Comparison of ENCODE assay signal across 8 mouse cellular contexts in the genomic region with DNA sequence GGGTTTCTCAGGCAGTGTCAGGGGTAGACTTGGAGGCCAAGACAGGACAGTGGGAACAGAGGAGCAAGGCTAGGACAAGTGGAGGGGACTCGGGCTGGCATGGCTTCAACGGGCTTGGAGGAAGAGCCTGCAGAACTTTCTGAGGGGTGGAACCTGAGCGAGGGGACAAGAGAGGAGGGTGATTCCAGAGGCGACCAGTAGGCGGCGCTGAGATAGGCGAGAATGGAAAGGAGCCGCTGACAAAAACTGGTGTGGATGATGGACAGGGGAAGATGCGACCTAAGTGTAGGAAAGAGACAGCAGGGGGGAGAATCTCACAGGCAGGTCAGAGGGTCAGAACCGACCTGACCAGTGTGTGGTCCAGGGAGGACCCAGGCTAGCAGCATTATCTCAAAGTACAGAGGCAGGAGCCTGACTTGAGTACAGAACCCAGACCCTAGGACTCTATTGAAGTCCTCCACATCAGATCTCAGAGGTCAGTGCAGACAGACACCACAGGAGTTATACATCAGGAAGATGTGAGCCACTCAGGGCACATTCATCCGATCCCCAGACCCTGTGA. TPM values are rescaled to one million over a fixed set of nuclear protein-coding genes. Genes with fewer than 3 reads are reported as not detected.
DNase-seq lines count a peak whose midpoint lies in the region; ATAC-seq and TF ChIP-seq lines count a peak whose summit lies in the region.

No protein-coding gene starts in this region.

- H3K27me3 ChIP-seq in MEL (ENCODE audit: control insufficient read depth in 1 of 2, insufficient read depth in 2 of 2, low read length in 2 of 2) = no peaks in the 10 kb centered on the region
- peaks cover 92% of the 10 kb centered on the region for H3K27me3 ChIP-seq in megakaryocyte, embryonic 14.5 days (replicated peaks)

- peak; percentile 72 for DNase-seq in CD4-positive, CD25-positive, alpha-beta regulatory T cell, adult 2 months (ENCODE audit: low read depth, low spot score)
- no peak for DNase-seq in MEL (ENCODE audit: low read depth, low spot score)
- peak; percentile 91 to 95 for DNase-seq in cerebellum, postnatal 10 days
- peak; percentile 73 to 77 for DNase-seq in layer of hippocampus, postnatal 36 days
- peak; percentile 33 to 67 for DNase-seq in spleen, postnatal 14 days (ENCODE audit: low spot score in 2 of 2)

- H3K79me2 ChIP-seq in MEL (ENCODE audit: control insufficient read depth, insufficient read depth, low read length, poor library complexity) = no peaks in the 10 kb centered on the region

- no peak for TF ChIP-seq EP300 in MEL (IDR thresholded peaks at IDR 0.05; ENCODE audit: low read depth in 1 of 2, low read length in 2 of 2)

- H3K9ac ChIP-seq in MEL (ENCODE audit: control insufficient read depth, low read depth, low read length, poor library complexity, severe bottlenecking) = no peak overlapping the region

- TF ChIP-seq RAD21 in MEL (IDR thresholded peaks at IDR 0.05; ENCODE audit: low read depth, low read length) = no peak

- H3K9me3 ChIP-seq in MEL (replicated peaks; ENCODE audit: insufficient read depth, low read length) = no peaks in the 10 kb centered on the region
- H3K9me3 ChIP-seq in megakaryocyte, embryonic 14.5 days = peaks cover 17% of the 10 kb centered on the region

- TF ChIP-seq POLR2A in MEL (IDR thresholded peaks at IDR 0.05; ENCODE audit: control insufficient read depth in 1 of 2, insufficient read depth in 1 of 2, low read depth in 1 of 2, low read length in 2 of 2, poor library complexity in 1 of 2) = no peak

- peak; percentile 20 to 58 (median 47); a peak in 5 of 6 replicates for TF ChIP-seq CTCF in MEL (IDR thresholded peaks at IDR 0.05 in 2 of 3, conservative IDR thresholded peaks at IDR 0.05 in 1 of 3; ENCODE audit: control insufficient read depth in 1 of 3, insufficient read depth in 1 of 3, low read depth in 2 of 3, low read length in 3 of 3, poor library complexity in 1 of 3, severe bottlenecking in 1 of 3)

- H3K27ac ChIP-seq in MEL (ENCODE audit: control insufficient read depth, low read depth, low read length) = no peak overlapping the region

- no peak for ATAC-seq in CD4-positive, CD25-positive, alpha-beta regulatory T cell, adult 4 months
- ATAC-seq in granulocyte monocyte progenitor cell, adult 5-6 weeks (replicated peaks; ENCODE audit: poor library complexity, severe bottlenecking) = peak; percentile 59

- H3K4me1 ChIP-seq in MEL (ENCODE audit: control insufficient read depth in 1 of 2, insufficient read depth in 2 of 2, low read length in 2 of 2) = no peaks in the 10 kb centered on the region
- H3K4me1 ChIP-seq in megakaryocyte, embryonic 14.5 days = peaks cover 37% of the 10 kb centered on the region

- H3K4me3 ChIP-seq in MEL (ENCODE audit: control insufficient read depth in 1 of 2, insufficient read depth in 1 of 2, low read depth in 2 of 2, low read length in 2 of 2) = no peak overlapping the region
- H3K4me3 ChIP-seq in megakaryocyte, embryonic 14.5 days (replicated peaks) = peak overlapping the region; percentile 76

- H3K36me3 ChIP-seq in MEL (ENCODE audit: control insufficient read depth in 1 of 2, insufficient read depth in 2 of 2, low read length in 2 of 2) = no peaks in the 10 kb centered on the region
- H3K36me3 ChIP-seq in megakaryocyte, embryonic 14.5 days (replicated peaks; ENCODE audit: low read length) = no peaks in the 10 kb centered on the region

TF ChIP-seq in MEL, 35 proteins besides CTCF, POLR2A, EP300 and RAD21:
- TF ChIP-seq CHD2 (IDR thresholded peaks at IDR 0.05; ENCODE audit: low read length) (no peak), MEF2A (IDR thresholded peaks at IDR 0.05; ENCODE audit: extremely low read depth, insufficient replicate concordance, low read depth, low read length, poor library complexity, severe bottlenecking) (no peak), USF2 (IDR thresholded peaks at IDR 0.05; ENCODE audit: borderline replicate concordance in 1 of 2, insufficient read depth in 1 of 2, low read depth in 1 of 2, low read length in 2 of 2) (no peak)

RNA-seq across cellular contexts. Expression of gene Kcng1, which starts 7.1 kb away (rescaled TPM):
- polyA plus RNA-seq in CD4-positive, CD25-positive, alpha-beta regulatory T cell, adult 4 months (2017; shearing (Covaris generic)) = not detected
- total RNA-seq in MEL (2012; rRNA removed) = not detected in 2 replicates
- not detected for polyA plus RNA-seq in MEL (2012; ENCODE audit: insufficient read depth in 1 of 2, insufficient read length in 2 of 2, low read depth in 1 of 2, low replicate concordance in 2 of 2, missing spikeins in 1 of 2)
- 3.4 and 4.9 TPM in 2 replicates for total RNA-seq in granulocyte monocyte progenitor cell, adult 5-6 weeks (2014; fragmentation: Nextera tagmentation)
- 0.04 and 0.57 TPM in 2 replicates for total RNA-seq in granulocyte monocyte progenitor cell, adult 5-6 weeks (2017)
- total RNA-seq in layer of hippocampus, postnatal 36 days (2021) = 10 to 100 TPM; 36.3 to 39.0 TPM
- polyA plus RNA-seq in megakaryocyte, embryonic 14.5 days (2012; ENCODE audit: insufficient read depth, low replicate concordance) = 0.03 TPM in 1 of 2 replicates, not detected in the other

RNA-seq across cellular contexts. Expression of gene Mocs3, which starts 44.0 kb away (rescaled TPM):
- polyA plus RNA-seq in CD4-positive, CD25-positive, alpha-beta regulatory T cell, adult 4 months (2017; shearing (Covaris generic)) = under 1 TPM; 0.59 to 0.62 TPM
- total RNA-seq in MEL (2012; rRNA removed) = 4.2 and 5.1 TPM in 2 replicates
- 1 to 10 TPM in 1 of 2 experiments, not detected in 1; 2.9 TPM for polyA plus RNA-seq in MEL (2012; ENCODE audit: insufficient read depth in 1 of 2, insufficient read length in 2 of 2, low read depth in 1 of 2, low replicate concordance in 2 of 2, missing spikeins in 1 of 2)
- 4.1 and 6.0 TPM in 2 replicates for total RNA-seq in granulocyte monocyte progenitor cell, adult 5-6 weeks (2014; fragmentation: Nextera tagmentation)
- 3.2 and 3.7 TPM in 2 replicates for total RNA-seq in granulocyte monocyte progenitor cell, adult 5-6 weeks (2017)
- total RNA-seq in layer of hippocampus, postnatal 36 days (2021) = 10 to 100 TPM; 16.3 to 17.8 TPM
- 10.5 and 36.4 TPM in 2 replicates for polyA plus RNA-seq in megakaryocyte, embryonic 14.5 days (2012; ENCODE audit: insufficient read depth, low replicate concordance)

RNA-seq across cellular contexts. Expression of gene Dpm1, which starts 44.1 kb away (rescaled TPM):
- polyA plus RNA-seq in CD4-positive, CD25-positive, alpha-beta regulatory T cell, adult 4 months (2017; shearing (Covaris generic)) = 100 to 1,000 TPM; 101 to 112 TPM
- 35.4 and 49.0 TPM in 2 replicates for total RNA-seq in MEL (2012; rRNA removed)
- 100 to 1,000 TPM in 1 of 2 experiments, 10 to 100 TPM in 1; 63.5 to 564 TPM for polyA plus RNA-seq in MEL (2012; ENCODE audit: insufficient read depth in 1 of 2, insufficient read length in 2 of 2, low read depth in 1 of 2, low replicate concordance in 2 of 2, missing spikeins in 1 of 2)
- 54.1 and 58.0 TPM in 2 replicates for total RNA-seq in granulocyte monocyte progenitor cell, adult 5-6 weeks (2014; fragmentation: Nextera tagmentation)
- total RNA-seq in granulocyte monocyte progenitor cell, adult 5-6 weeks (2017) = 46.7 and 54.9 TPM in 2 replicates
- 10 to 100 TPM; 79.7 to 84.2 TPM for total RNA-seq in layer of hippocampus, postnatal 36 days (2021)
- polyA plus RNA-seq in megakaryocyte, embryonic 14.5 days (2012; ENCODE audit: insufficient read depth, low replicate concordance) = 34.7 and 155 TPM in 2 replicates

RNA-seq across cellular contexts. Expression of gene Gm20716, which starts 44.3 kb away (rescaled TPM):
- 10 to 100 TPM; 24.7 to 35.6 TPM for polyA plus RNA-seq in CD4-positive, CD25-positive, alpha-beta regulatory T cell, adult 4 months (2017; shearing (Covaris generic))
- total RNA-seq in MEL (2012; rRNA removed) = 24.4 and 29.4 TPM in 2 replicates
- 10 to 100 TPM in 1 of 2 experiments, not detected in 1; 24.4 TPM for polyA plus RNA-seq in MEL (2012; ENCODE audit: insufficient read depth in 1 of 2, insufficient read length in 2 of 2, low read depth in 1 of 2, low replicate concordance in 2 of 2, missing spikeins in 1 of 2)
- 36.9 and 50.4 TPM in 2 replicates for total RNA-seq in granulocyte monocyte progenitor cell, adult 5-6 weeks (2014; fragmentation: Nextera tagmentation)
- 38.6 and 39.8 TPM in 2 replicates for total RNA-seq in granulocyte monocyte progenitor cell, adult 5-6 weeks (2017)
- total RNA-seq in layer of hippocampus, postnatal 36 days (2021) = 10 to 100 TPM; 30.1 to 34.0 TPM
- polyA plus RNA-seq in megakaryocyte, embryonic 14.5 days (2012; ENCODE audit: insufficient read depth, low replicate concordance) = not detected in 2 replicates

Comparison
In these comparisons a context has a peak if more than half of its experiments do, and no peak if none do; other contexts are left out.
1. RNA of gene Kcng1, which starts 7.1 kb away (total RNA-seq): 36.3 to 39.0 TPM in layer of hippocampus, postnatal 36 days; 0.04 to 4.9 TPM in granulocyte monocyte progenitor cell, adult 5-6 weeks and not detected in MEL; every median in the first group is over 4 times any median in the second.